Mouse (Mus musculus) adrenal gland, postnatal 36 days (tissue): ENCODE measurements at regions not wholly inside any gene's neighbourhood (a gene's known extent, or its start where the extent isn't known, plus 50 kb on each side); places are given as distances from the start of the nearest gene placed in this dataset.

ENCODE experiments used
- DNase-seq, 2 experiments: peaks; one replicate each; pipeline ENCODE4 v3.0.0; 2021; ENCODE audit warnings: mixed read lengths in 1 of 2

- no peak for DNase-seq
These were observed 176.9 kb upstream of the Nampt start for GRCm38 (mm10) chr12:32642493-32642892.

- no peak for DNase-seq
These were observed 166.2 kb upstream of the Nampt start for GRCm38 (mm10) chr12:32653096-32653495.

- DNase-seq = no peak
These were observed 163.2 kb upstream of the Nampt start for GRCm38 (mm10) chr12:32656194-32656593.

GRCm38 (mm10) chr12:32661782-32662413, 157.4 kb upstream of the Nampt start:
- peak; percentile 58 to 63 for DNase-seq

- no peak for DNase-seq
These were observed 153.3 kb upstream of the Nampt start for GRCm38 (mm10) chr12:32666040-32666439.

- DNase-seq = peak; percentile 22 to 27
These were observed 141.4 kb upstream of the Nampt start for GRCm38 (mm10) chr12:32677908-32678307.

- DNase-seq = no peak
These were observed 140.6 kb upstream of the Nampt start for GRCm38 (mm10) chr12:32678756-32679155.

- peak; percentile 25 to 38 for DNase-seq
These were observed 137.4 kb upstream of the Nampt start for GRCm38 (mm10) chr12:32681910-32682309.

GRCm38 (mm10) chr12:32683375-32683774, 136.0 kb upstream of the Nampt start:
- DNase-seq = no peak

GRCm38 (mm10) chr12:32685788-32686385, 133.5 kb upstream of the Nampt start:
- no peak for DNase-seq

GRCm38 (mm10) chr12:32689361-32689760, 130.0 kb upstream of the Nampt start:
- peak; percentile 55 to 67 for DNase-seq

- DNase-seq = peak; percentile 33 to 59
These were observed 129.2 kb upstream of the Nampt start for GRCm38 (mm10) chr12:32690096-32690495.

- peak; percentile 31 for DNase-seq
These were observed 127.1 kb upstream of the Nampt start for GRCm38 (mm10) chr12:32692081-32692819.

- DNase-seq = no peak
These were observed 126.4 kb upstream of the Nampt start for GRCm38 (mm10) chr12:32692962-32693361.

- DNase-seq = no peak
These were observed 125.7 kb upstream of the Nampt start for GRCm38 (mm10) chr12:32693678-32694077.

- DNase-seq = no peak
These were observed 122.5 kb upstream of the Nampt start for GRCm38 (mm10) chr12:32696832-32697231.

GRCm38 (mm10) chr12:32709188-32709587, 110.2 kb upstream of the Nampt start:
- peak in 1 of 2 experiments; percentile 29 for DNase-seq

- peak; percentile 87 to 88 for DNase-seq
These were observed 102.0 kb upstream of the Nampt start for GRCm38 (mm10) chr12:32717129-32717921.

GRCm38 (mm10) chr12:32719203-32719602, 100.1 kb upstream of the Nampt start:
- no peak for DNase-seq

- DNase-seq = peak; percentile 41 to 72
These were observed 94.7 kb upstream of the Nampt start for GRCm38 (mm10) chr12:32724451-32725188.

GRCm38 (mm10) chr12:32727539-32727938, 91.8 kb upstream of the Nampt start:
- no peak for DNase-seq

- no peak for DNase-seq
These were observed 90.9 kb upstream of the Nampt start for GRCm38 (mm10) chr12:32728425-32728824.
